Mouse (Mus musculus): ENCODE results near the gene Gm21497.
"Not testable (repeated sequence)": the region's sequence is repeated elsewhere in the genome, so short reads cannot be mapped to it uniquely, and the experiment has no call there.

The Gm21497 gene

DNA sequence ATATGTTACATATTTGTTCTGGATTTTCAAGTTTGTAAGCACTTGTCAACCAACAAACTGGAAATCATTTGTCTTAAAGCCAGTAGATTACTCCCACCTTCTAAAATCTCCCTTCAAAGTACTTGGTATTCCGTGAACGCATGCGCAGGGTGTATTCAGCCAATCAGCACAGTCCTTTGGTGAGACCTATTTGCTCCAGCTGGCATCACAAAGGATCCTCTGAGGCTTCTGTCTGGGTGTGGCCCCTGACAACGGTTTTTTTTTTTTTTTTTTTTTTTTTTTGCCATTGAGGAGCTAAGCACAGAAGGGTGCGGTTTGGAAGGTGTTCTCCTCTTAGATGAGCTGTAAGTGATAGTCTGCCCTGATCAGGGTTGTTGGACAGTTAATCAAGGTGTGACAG, at the start of gene Gm21497:
Gene Gm21497 (plus strand): TSS at position 301 of the 400 bp plus-strand sequence.
- DNase-seq, result not testable (repeated sequence)

Data from cerebellum, adult 11-12 months (tissue).